Mouse (Mus musculus): ENCODE results near the gene Slc7a1. TPM values are rescaled to one million over a fixed set of nuclear protein-coding genes. Genes with fewer than 3 reads are reported as not detected.

Slc7a1 gene
- polyA plus RNA-seq, 1 experiment from 2014 or later = 21.8 TPM

- Histone ChIP-seq H3K9ac (no peak overlapping the region), H3K4me1 (no peaks in the 10 kb centered on the region), H3K36me3 (no peaks in the 10 kb centered on the region), H3K27ac (no peak overlapping the region), H3K27me3 (replicated peaks) (no peaks in the 10 kb centered on the region), H3K9me3 (no peaks in the 10 kb centered on the region), H3K4me2 (replicated peaks) (no peak overlapping the region), H3K4me3 (no peak overlapping the region)
- WGBS = 92% methylated on average over 7 of the region's 7 CpGs
- no peak for ATAC-seq (ENCODE audit: low FRiP score, low read depth)
Observed at GRCm38 (mm10) chr5:148362296-148362695, 37.4 kb downstream of the Slc7a1 start.

GRCm38 (mm10) chr5:148361759-148362010, 38.0 kb downstream of the Slc7a1 start:
- Histone ChIP-seq H3K4me3 (no peak overlapping the region), H3K27ac (no peak overlapping the region), H3K9ac (no peak overlapping the region), H3K9me3 (no peaks in the 10 kb centered on the region), H3K4me1 (no peaks in the 10 kb centered on the region), H3K27me3 (replicated peaks) (no peaks in the 10 kb centered on the region), H3K36me3 (no peaks in the 10 kb centered on the region), H3K4me2 (replicated peaks) (no peak overlapping the region)
- ATAC-seq (ENCODE audit: low FRiP score, low read depth) = no peak
- WGBS = 57% methylated on average over 3 of the region's 3 CpGs

- H3K27ac ChIP-seq = no peak overlapping the region
- WGBS = 83% methylated on average over 16 of the region's 16 CpGs
- H3K36me3 ChIP-seq = no peaks in the 10 kb centered on the region
- no peaks in the 10 kb centered on the region for H3K9me3 ChIP-seq
- H3K27me3 ChIP-seq (replicated peaks) = no peaks in the 10 kb centered on the region
- no peak for ATAC-seq (ENCODE audit: low FRiP score, low read depth)
- no peak overlapping the region for H3K4me3 ChIP-seq
- no peak overlapping the region for H3K4me2 ChIP-seq (replicated peaks)
- H3K9ac ChIP-seq = no peak overlapping the region
- H3K4me1 ChIP-seq = no peaks in the 10 kb centered on the region
Observed at GRCm38 (mm10) chr5:148360922-148361758, 38.6 kb downstream of the Slc7a1 start.

- H3K27me3 ChIP-seq (replicated peaks) = no peaks in the 10 kb centered on the region
- no peak overlapping the region for H3K4me3 ChIP-seq
- WGBS = 93% methylated on average over 11 of the region's 11 CpGs
- no peaks in the 10 kb centered on the region for H3K36me3 ChIP-seq
- H3K9ac ChIP-seq = no peak overlapping the region
- H3K4me1 ChIP-seq = no peaks in the 10 kb centered on the region
- no peak for ATAC-seq (ENCODE audit: low FRiP score, low read depth)
- H3K27ac ChIP-seq = no peak overlapping the region
- H3K9me3 ChIP-seq = no peaks in the 10 kb centered on the region
- no peak overlapping the region for H3K4me2 ChIP-seq (replicated peaks)
Observed at GRCm38 (mm10) chr5:148359131-148359530, 40.6 kb downstream of the Slc7a1 start.

GRCm38 (mm10) chr5:148357168-148357567, 42.5 kb downstream of the Slc7a1 start:
- Histone ChIP-seq H3K9ac (no peak overlapping the region), H3K27ac (no peak overlapping the region), H3K4me3 (no peak overlapping the region), H3K9me3 (no peaks in the 10 kb centered on the region), H3K4me2 (replicated peaks) (no peak overlapping the region), H3K36me3 (no peaks in the 10 kb centered on the region), H3K4me1 (no peaks in the 10 kb centered on the region), H3K27me3 (replicated peaks) (no peaks in the 10 kb centered on the region)
- WGBS = 94% methylated on average over 6 of the region's 6 CpGs
- ATAC-seq (ENCODE audit: low FRiP score, low read depth) = no peak

- Histone ChIP-seq H3K9ac (no peak overlapping the region), H3K4me1 (no peaks in the 10 kb centered on the region), H3K4me3 (no peak overlapping the region), H3K36me3 (no peaks in the 10 kb centered on the region), H3K9me3 (no peaks in the 10 kb centered on the region), H3K27me3 (replicated peaks) (no peaks in the 10 kb centered on the region), H3K27ac (no peak overlapping the region), H3K4me2 (replicated peaks) (no peak overlapping the region)
- WGBS = 94% methylated on average over 3 of the region's 3 CpGs
- no peak for ATAC-seq (ENCODE audit: low FRiP score, low read depth)
Observed at GRCm38 (mm10) chr5:148355822-148356221, 43.9 kb downstream of the Slc7a1 start.

- Histone ChIP-seq H3K4me3 (no peak overlapping the region), H3K4me1 (no peaks in the 10 kb centered on the region), H3K36me3 (no peaks in the 10 kb centered on the region), H3K4me2 (replicated peaks) (no peak overlapping the region), H3K9me3 (no peaks in the 10 kb centered on the region), H3K9ac (no peak overlapping the region), H3K27me3 (replicated peaks) (no peaks in the 10 kb centered on the region), H3K27ac (no peak overlapping the region)
- WGBS = 75% methylated on average over 8 of the region's 8 CpGs
- ATAC-seq (ENCODE audit: low FRiP score, low read depth) = no peak
Observed at GRCm38 (mm10) chr5:148354536-148354935, 45.2 kb downstream of the Slc7a1 start.

- Histone ChIP-seq H3K4me2 (replicated peaks) (no peak overlapping the region), H3K9me3 (no peaks in the 10 kb centered on the region), H3K4me1 (no peaks in the 10 kb centered on the region), H3K27ac (no peak overlapping the region), H3K4me3 (no peak overlapping the region), H3K9ac (no peak overlapping the region), H3K27me3 (replicated peaks) (no peaks in the 10 kb centered on the region), H3K36me3 (no peaks in the 10 kb centered on the region)
- WGBS = 82% methylated on average over 16 of the region's 16 CpGs
- ATAC-seq (ENCODE audit: low FRiP score, low read depth) = no peak
Observed at GRCm38 (mm10) chr5:148353429-148353828, 46.3 kb downstream of the Slc7a1 start.

GRCm38 (mm10) chr5:148349327-148350011, 50.2 kb downstream of the Slc7a1 start:
- no peak for ATAC-seq (ENCODE audit: low FRiP score, low read depth)
- no peaks in the 10 kb centered on the region for H3K36me3 ChIP-seq
- H3K4me3 ChIP-seq = no peak overlapping the region
- no peak overlapping the region for H3K4me2 ChIP-seq (replicated peaks)
- no peaks in the 10 kb centered on the region for H3K9me3 ChIP-seq
- 76% methylated on average over 15 of the region's 15 CpGs for WGBS
- no peak overlapping the region for H3K27ac ChIP-seq
- no peak overlapping the region for H3K9ac ChIP-seq
- H3K4me1 ChIP-seq = no peaks in the 10 kb centered on the region
- H3K27me3 ChIP-seq (replicated peaks) = no peaks in the 10 kb centered on the region

- Histone ChIP-seq H3K36me3 (no peaks in the 10 kb centered on the region), H3K9ac (no peak overlapping the region), H3K27me3 (replicated peaks) (no peaks in the 10 kb centered on the region), H3K4me1 (no peaks in the 10 kb centered on the region), H3K4me3 (no peak overlapping the region), H3K4me2 (replicated peaks) (no peak overlapping the region), H3K9me3 (no peaks in the 10 kb centered on the region), H3K27ac (no peak overlapping the region)
- WGBS = 75% methylated on average over 8 of the region's 8 CpGs
- ATAC-seq (ENCODE audit: low FRiP score, low read depth) = no peak
Observed at GRCm38 (mm10) chr5:148348153-148348552, 51.6 kb downstream of the Slc7a1 start.

- no peak overlapping the region for H3K9ac ChIP-seq
- H3K4me1 ChIP-seq = peaks cover 6% of the 10 kb centered on the region
- no peak overlapping the region for H3K27ac ChIP-seq
- H3K36me3 ChIP-seq = no peaks in the 10 kb centered on the region
- no peak for ATAC-seq (ENCODE audit: low FRiP score, low read depth)
- H3K9me3 ChIP-seq = no peaks in the 10 kb centered on the region
- no peak overlapping the region for H3K4me3 ChIP-seq
- WGBS = 84% methylated on average over 8 of the region's 8 CpGs
- no peak overlapping the region for H3K4me2 ChIP-seq (replicated peaks)
- no peaks in the 10 kb centered on the region for H3K27me3 ChIP-seq (replicated peaks)
Observed at GRCm38 (mm10) chr5:148346543-148346942, 53.2 kb downstream of the Slc7a1 start.

GRCm38 (mm10) chr5:148344374-148344773, 55.3 kb downstream of the Slc7a1 start:
- ATAC-seq (ENCODE audit: low FRiP score, low read depth) = no peak
- 91% methylated on average over 5 of the region's 5 CpGs for WGBS

More at GRCm38 (mm10) chr5:148344374-148344773, 55.3 kb downstream of the Slc7a1 start:
- no peak overlapping the region for H3K4me3 ChIP-seq
- no peak overlapping the region for H3K27ac ChIP-seq
- peaks cover 6% of the 10 kb centered on the region for H3K4me1 ChIP-seq
- no peaks in the 10 kb centered on the region for H3K9me3 ChIP-seq
- H3K4me2 ChIP-seq (replicated peaks) = no peak overlapping the region
- H3K36me3 ChIP-seq = no peaks in the 10 kb centered on the region
- H3K9ac ChIP-seq = no peak overlapping the region
- H3K27me3 ChIP-seq (replicated peaks) = no peaks in the 10 kb centered on the region
